Mouse (Mus musculus) cerebellum, adult 9-10 months (tissue): ENCODE results near the gene Abcb1b.
"Not testable (repeated sequence)": the region's sequence is repeated elsewhere in the genome, so short reads cannot be mapped to it uniquely, and the experiment has no call there.

Source experiments
- DNase-seq: peaks from one replicate; pipeline ENCODE4 v3.0.0; 2022

The Abcb1b gene

DNA sequence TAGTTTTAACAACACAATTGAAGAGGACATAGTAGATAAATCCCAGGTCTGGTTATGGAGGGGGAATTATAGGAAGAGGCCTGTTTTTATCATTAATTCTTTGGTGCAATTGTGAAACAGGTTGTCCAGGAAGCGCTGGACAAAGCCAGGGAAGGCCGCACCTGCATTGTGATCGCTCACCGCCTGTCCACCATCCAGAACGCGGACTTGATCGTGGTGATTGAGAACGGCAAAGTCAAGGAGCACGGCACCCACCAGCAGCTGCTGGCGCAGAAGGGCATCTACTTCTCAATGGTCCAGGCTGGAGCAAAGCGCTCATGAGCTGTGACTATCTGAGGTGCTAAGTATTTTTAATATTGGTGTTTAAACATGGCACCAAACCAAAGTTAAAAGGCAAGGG, 67.7 kb downstream of the Abcb1b start:
- not testable (repeated sequence) for DNase-seq

DNA sequence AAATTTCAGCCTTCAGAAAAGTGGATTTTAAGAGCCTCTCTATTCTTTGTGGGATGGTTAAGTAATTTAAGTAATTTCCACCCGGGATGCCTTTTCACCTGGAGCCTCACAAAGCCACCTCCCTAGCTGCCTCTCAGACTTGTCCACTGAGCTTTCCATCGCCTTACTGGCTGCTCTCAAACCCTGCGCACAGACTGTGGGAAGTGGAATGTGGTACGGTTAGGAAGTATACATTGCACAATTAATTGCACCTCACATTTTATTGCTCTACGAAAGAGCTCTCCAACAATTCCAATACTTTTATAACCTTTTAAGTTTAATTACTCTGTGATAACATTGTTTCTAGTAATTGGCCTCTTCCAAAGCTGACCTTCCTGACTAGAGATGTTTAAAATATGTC, 68.4 kb downstream of the Abcb1b start:
- DNase-seq = no peak

DNA sequence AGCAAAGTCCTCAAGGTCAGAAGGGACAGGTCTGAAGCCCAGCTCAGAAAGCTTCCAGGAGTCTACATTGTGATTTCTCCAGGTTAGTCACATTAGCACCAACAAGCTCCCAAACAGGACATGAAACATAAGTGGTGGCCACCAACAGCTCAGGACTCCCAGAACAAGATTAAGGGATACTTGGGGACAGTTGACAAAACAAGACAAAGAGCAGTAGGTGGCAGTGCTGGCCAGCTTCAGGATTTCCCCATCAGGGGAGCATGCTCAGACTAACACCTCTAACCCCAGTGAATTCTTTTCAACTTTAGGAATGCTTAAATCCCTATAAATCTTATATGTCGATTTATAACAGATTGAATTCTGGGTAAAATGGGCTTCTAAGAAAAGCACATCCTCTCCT, 70.1 kb downstream of the Abcb1b start:
- DNase-seq = peak; percentile 3

DNA sequence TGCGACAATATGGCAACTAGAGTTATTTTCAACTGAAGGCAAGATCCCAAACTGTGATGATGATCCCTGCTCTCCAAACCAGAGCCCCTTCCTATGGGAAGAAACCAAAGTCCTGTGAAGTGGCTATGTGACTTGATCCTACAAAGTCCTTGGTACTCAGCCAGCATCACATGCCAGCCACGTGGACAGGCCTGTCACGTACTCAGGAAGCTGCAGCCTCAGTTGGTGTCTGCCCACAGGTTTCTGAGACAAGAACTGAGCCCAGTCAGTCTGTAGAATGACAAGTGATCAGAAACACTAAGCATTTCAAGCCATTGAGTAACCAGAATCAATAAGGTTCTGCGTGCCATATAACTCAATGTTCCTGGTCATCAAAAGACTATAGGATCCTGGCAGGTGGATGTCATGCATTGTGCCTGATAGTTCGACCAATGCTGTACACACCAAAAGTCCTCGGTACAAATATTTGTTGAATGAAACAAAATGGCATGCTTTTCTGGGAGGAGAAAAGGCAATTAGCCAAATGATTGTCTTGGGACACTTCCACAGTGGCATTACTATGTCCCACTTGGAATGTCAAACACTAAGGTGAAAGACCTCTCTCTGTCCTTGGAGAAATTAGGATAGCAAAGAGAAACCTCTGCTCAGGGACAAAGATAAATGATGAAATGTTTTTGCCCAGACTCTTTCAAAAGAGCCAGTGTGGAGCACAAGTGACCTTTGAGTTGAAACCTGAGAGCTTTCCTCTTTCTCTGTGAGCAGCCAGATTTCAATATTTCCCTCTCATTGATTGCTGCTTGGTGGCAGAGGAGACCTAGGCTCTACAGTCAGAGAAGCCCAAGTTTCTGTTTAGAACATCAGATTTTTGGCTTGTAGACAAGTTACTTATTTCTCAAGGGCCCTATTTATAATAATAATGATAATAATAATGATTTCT, 75.3 kb downstream of the Abcb1b start:
- no peak for DNase-seq

DNA sequence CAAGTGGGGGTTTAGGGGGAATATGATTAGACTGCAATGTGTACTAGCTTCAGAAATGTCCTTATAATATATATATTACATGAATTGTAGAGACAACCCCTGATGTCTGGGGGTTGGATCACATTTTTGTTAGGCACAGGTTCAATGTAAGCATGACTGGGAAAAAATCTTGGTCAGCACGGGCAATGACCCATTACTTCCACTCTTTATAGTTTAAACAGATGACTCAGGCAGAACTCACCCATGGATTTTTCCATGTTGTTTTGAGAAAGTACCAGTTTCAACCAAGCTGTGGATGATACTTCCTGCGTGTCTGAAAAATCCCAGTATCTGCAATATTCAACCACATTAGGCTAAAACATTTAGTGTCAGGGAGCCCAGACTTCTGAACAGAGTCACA, 79.1 kb downstream of the Abcb1b start:
- no peak for DNase-seq

DNA sequence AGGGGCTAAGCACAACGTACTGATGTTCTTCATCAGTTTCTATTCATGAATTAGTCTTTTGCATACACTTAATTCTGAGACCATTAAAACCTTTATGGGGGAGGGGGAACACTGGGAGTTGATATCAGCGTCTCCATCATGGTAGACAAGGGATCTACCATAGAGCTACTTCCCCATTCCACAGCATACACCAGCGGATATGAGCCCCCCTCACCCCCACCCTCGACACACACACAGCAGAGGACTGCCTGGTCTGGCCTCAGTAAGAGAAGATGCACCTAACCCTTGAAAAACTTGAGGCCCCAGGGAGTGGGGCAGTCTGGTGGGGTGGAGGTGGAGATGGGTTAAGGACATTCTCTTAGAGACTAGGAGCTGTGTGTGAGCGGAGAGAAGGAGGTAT, 79.9 kb downstream of the Abcb1b start:
- no peak for DNase-seq

DNA sequence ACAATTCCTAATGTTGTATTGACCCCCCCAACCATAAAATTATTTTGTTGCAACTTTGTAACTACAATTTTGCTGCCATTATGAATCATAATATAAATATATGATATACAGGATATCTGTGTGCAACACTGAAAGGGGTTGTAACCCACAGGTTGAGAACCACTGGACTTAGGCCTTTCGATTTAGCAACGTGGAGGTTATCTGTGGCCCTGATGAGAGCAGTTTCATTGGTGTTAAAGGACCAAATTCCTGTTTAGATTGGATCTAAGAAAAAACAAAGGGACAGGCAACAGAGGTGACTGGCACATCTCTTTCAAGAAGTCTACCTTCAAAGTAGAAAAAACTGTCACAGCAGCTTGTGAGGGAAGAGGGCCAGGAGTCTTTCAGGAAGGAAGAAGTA, 87.9 kb downstream of the Abcb1b start:
- DNase-seq = no peak

DNA sequence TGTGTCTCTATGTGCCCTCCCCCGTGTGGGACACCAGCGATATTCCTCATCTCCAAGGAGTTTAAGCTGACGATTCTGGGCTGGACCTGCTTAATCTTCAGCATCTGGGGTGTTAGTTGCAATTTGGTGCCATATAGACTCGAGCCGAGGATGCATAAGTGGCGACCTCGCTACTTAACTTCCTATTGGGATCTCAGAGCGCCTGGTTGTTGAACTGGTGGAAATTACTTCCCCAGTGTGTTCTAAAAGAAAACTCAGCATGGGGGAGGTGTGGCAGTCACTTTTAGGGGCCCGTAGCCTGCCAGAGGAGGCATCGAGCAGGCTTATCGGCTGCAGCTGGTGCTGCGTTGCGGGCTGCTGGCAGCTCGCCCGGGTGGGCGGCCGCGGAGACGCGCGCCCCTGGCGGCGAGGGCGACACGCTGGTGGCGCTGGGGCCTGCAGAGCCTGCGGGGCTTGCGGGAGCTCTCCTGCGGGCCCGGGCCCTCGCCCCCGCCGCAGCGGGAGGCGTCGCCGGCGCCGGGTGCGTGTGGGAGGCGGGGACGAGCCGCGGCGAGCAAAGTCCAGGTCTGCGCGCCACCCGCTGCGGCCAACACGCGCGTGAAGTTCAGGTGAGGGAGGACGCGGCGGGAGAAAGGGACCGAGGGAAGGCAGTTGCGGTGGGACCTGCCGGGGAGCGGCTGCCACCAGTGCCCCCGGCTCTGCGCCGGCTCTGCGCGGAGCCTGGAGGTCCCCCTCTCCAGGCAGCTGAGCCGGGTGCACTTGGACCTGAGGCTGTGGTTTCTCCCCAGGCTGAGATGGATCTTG, 95.6 kb downstream of the Abcb1b start, which contains the start of gene Abcb4:
TSS of gene Abcb4 (plus strand) at position 418 of the 804 bp plus-strand sequence.
- peak; percentile 26 for DNase-seq

DNA sequence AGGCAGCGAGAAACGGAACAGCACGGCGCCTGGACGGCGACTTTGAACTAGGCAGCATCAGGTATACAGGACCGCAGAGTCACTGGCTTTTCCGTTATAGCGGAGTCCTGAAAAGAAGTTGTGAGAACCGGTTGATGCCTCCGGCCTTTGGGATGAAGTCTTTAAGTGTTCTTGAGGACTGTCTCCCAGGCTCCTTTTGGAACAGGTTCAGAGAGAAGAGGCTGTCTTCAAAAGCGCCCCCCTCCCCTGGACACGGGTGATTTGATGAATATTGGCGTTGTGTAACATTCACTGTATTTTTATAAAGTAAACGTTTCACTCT, 96.1 kb downstream of the Abcb1b start:
- peak; percentile 2 for DNase-seq

DNA sequence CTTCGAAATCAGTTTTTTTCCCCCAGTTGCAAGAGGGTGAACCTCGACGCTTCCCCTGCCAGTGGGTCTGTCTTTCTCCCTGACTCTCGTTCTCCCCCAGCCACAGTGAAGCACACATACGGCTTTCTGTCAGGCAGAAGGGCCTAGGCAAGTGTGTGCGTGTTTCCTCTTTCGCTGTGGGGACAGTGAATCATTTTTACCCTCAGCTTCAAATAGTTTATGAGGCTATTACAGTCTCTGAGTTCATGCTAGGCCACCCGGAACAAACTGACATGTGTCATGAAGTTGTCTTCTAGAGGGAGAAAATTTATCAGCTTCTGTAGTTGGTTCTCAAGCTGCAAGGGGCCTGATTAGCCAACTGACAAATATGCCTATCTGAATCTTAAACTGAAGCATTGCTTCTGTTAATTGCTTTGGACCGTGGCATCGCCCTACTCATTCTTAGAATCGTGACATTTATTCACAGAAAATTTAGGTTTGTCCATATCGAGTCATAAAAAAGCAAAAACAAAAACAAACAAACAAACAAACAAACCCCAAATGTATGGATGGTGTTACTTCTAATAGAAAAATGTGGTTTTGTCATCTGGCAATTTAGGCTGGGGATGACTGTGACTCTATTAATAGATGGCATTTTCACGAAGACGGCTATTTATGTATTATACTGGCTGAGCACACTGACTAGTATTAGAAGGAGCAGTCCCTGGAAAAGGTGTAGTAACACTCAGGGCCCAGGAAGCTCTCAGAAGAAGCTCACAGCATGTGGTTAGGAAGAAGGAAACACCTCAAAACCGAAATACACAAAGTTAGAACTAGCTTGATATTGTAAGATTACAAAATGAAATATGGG, 96.9 kb downstream of the Abcb1b start:
- DNase-seq = no peak

DNA sequence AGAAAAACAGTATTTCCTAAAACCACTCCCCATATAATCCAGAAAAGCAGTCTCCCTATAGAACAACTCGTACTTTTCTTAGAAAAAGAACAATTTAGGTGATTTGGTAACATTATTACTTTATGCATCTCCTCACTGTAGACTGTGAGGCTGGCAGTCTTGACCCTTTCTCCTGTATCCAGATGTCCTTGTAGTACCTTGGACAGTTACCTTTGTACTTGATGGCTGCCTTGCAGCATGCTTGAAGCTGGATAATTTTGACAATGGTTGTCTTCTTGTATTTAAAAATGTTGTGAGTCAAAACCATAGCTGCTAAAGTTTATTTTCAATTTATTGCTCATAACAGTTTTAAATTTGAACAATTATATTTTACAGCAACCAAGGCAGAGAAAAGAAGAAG, 98.3 kb downstream of the Abcb1b start:
- no peak for DNase-seq

DNA sequence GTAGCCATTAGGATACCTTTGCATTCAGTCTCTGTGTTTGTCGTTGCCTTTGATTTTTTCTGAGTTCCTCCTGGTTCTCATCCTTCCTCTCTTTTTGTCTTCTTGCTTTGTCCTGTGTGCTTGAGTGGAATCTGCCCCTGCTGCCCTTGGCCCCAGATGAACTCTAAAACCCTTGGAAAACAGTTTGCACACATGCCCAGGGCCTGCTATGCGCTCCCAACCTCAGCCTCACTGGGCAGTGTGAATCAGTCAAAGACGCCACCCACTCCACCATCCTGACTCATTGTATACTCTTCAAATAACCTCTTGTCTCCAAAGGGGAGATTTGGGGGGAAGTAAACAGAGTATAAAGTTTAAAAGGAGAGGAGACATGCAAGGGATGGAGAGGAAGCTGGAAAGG, 100.3 kb downstream of the Abcb1b start:
- no peak for DNase-seq

DNA sequence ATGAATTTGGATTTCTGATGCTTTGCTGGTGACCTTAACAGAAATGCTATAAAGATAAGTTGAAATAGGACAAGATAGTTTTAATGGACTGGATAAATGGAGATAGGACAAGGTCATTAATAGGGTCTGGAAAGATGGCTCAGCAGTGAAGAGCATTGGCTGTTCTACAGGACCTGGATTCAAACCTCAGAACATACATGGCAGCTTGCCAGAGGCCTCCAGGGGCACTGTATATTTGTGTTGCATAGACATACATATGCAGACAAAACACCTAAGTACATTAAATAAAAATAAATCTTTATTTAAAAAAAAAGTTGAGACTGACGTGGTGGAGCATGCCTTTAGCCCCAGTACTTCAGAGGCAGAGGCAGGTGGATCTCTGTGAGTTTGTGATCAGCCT, 103.1 kb downstream of the Abcb1b start:
- no peak for DNase-seq

DNA sequence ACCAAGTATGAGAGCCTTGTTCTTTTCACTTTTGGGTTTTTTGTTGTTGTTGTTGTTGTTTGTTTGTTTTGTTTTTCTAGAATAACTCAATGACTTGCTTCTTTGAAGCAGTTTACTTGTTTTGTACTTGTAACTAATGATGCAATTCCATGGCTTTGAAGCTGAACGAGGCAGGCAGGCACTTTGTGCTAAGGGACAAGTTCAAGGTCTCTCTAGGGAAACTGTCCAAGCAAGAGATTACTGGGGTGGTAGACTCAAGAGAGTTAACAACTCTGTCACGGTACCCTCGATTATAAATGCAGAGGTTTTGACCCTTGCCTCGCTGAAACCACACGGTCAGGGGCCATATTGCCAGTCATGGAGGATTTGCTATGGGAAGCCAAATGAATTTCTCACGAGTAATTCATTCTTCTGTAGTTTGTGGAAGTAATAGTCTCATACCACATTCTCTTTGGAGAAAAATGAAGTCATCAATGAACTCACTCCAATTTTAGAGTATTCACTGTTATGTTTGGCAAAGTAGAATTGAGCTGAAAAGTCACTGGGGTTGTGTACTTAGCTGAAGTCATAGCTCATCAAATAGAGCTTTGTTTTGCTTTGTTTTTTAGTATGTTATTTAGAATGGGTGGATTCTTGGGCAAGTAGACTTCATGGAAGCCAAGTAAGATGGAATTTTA, 104.3 kb downstream of the Abcb1b start:
- DNase-seq = no peak

DNA sequence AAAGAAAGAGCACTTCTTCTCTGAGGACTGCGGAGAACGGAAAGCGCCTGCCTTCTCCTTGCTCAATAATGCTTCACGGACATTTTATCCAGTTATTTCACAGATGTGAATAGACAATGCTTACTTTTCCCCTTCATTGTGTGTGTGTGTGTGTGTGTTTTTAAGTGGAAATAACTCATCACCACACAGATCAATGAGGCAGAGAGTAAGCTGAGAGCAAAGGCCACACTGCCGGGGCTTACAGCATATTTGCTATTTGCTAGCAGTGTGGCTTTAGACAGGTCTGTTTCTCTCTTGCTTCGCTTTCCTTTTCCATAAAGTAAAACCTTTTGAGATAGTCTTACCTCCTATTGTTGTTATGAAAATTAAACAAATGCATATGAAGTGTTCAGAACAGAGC, 106.6 kb downstream of the Abcb1b start:
- DNase-seq = no peak

DNA sequence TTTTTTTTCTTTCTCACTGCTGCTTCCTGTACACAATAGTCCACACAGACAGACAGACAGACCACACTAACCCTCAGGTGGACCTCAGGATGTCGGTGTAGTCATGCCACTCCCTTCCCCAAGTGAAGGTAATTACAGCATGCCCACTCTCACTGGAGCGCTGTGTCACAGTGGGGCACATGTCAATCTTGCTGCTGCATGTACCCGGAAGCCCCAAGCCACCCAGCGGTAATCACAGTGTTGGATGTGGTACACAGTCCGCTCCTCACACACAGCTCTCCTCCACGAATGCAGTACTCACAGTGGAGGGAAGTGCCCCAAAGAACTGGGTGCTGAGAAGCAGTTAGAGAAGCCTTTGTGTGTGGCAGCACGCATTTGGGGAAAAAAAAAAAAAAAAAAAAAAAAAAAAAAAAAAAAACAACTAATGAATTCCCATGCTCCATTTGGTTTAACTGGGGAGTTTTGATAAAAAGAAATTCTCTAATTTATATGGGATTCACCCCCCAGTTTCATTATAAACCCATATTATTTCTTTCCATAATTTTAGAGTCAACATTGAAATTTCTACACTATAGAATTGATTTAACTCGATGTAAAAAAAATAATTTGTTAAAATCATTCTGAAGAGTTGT, 113.7 kb downstream of the Abcb1b start:
- no peak for DNase-seq
